Mouse (Mus musculus) G1E (cell line): ENCODE measurements around the gene Dscam.

Source experiments
- CTCF ChIP-seq: IDR thresholded peaks from 2 replicates; pipeline ENCODE4 v1.5.1; 2012; ENCODE audit warnings: low read depth, low read length, inconsistent platforms, mixed read lengths
- GATA1 ChIP-seq: IDR thresholded peaks from 2 replicates; pipeline ENCODE4 v1.6.1; 2012; ENCODE audit warnings: borderline replicate concordance, low read length, inconsistent platforms, mixed read lengths
- POLR2AphosphoS5 ChIP-seq: IDR thresholded peaks from 2 replicates; pipeline ENCODE4 v1.6.1; 2012; ENCODE audit warnings: low read depth, low read length, inconsistent platforms; ENCODE audit not compliant: insufficient replicate concordance
- TAL1 ChIP-seq: conservative IDR thresholded peaks from 2 replicates; pipeline ENCODE4 v1.6.1; 2012; ENCODE audit warnings: low read depth, low read length, inconsistent platforms, mixed read lengths

DNA sequence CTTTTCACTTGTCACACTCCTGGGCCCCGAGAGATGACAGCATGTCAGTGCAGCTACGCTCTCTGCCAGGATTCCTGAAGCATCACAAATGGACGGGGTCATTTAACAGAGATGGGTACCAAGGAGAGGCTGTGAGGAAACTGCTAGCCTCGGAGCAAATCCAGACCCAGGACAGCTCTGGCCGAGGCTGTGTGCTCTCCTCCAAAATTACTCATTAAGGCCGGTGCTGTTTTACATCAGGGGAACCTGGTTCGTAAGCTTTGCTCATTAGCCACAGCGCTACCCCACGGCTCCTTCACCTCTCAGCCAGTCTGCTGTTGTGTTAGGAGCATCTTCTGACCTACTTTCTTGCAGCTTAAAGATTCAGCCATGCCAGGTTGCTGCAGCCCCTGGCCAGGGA lies 449.3 kb downstream of the Dscam start:
- TF ChIP-seq CTCF (no peak), TAL1 (no peak), GATA1 (no peak), POLR2AphosphoS5 (no peak)
